Mouse (Mus musculus) erythroblast, embryonic 14.5 days (primary cell): ENCODE results near the gene Smug1.

Experiments
- GATA1 ChIP-seq: IDR thresholded peaks from 2 replicates; pipeline ENCODE4 v1.6.1; 2012; ENCODE audit warnings: low read length, inconsistent platforms, mixed read lengths
- TAL1 ChIP-seq: IDR thresholded peaks from 3 replicates; pipeline ENCODE4 v1.6.1; 2012; ENCODE audit warnings: low read length, inconsistent platforms, mixed read lengths

GRCm38 (mm10) chr15:103205156-103205555, 38.3 kb upstream of the Smug1 start:
- no peak for TF ChIP-seq TAL1
- no peak for TF ChIP-seq GATA1
